Mouse (Mus musculus): Measurements from ENCODE around the gene Bcas1. TPM values are rescaled to one million over a fixed set of nuclear protein-coding genes. Genes with fewer than 3 reads are reported as not detected.

The Bcas1 gene
- total RNA-seq, 1 experiment = 2.9 TPM

- H3K4me1 ChIP-seq (ENCODE audit: control insufficient read depth in 2 of 2, insufficient read depth in 2 of 2, low read length in 2 of 2, poor library complexity in 1 of 2) = peaks cover 0 to 3% of the 10 kb centered on the region in 2 experiments; a peak in 2 of 4 replicates
- TF ChIP-seq HCFC1 (IDR thresholded peaks at IDR 0.05; ENCODE audit: borderline replicate concordance, insufficient read depth, low read length) (no peak), CHD2 (IDR thresholded peaks at IDR 0.05; ENCODE audit: low read depth, low read length) (no peak), ZNF384 (IDR thresholded peaks at IDR 0.05; ENCODE audit: low read depth, low read length) (no peak)
- DNase-seq (ENCODE audit: low read depth, low spot score) = no peak
- H3K9me3 ChIP-seq (ENCODE audit: control insufficient read depth, insufficient read depth, low read depth, low read length) = no peaks in the 10 kb centered on the region
- in situ Hi-C loops (cut with MboI; ENCODE audit: low sequenced_read_pairs in 2 of 2, unreplicated experiment in 2 of 2) = no loop called here
- H3K4me3 ChIP-seq (ENCODE audit: insufficient read depth in 1 of 2, low read depth in 1 of 2, low read length in 2 of 2, poor library complexity in 1 of 2, severe bottlenecking in 1 of 2) = no peak overlapping the region
- H3K27ac ChIP-seq (ENCODE audit: insufficient read depth, low read depth, low read length, poor library complexity, severe bottlenecking) = no peak overlapping the region
- no peaks in the 10 kb centered on the region for H3K36me3 ChIP-seq (ENCODE audit: control insufficient read depth, insufficient read depth, low read length, poor library complexity, severe bottlenecking)
- H3K9ac ChIP-seq (ENCODE audit: insufficient read depth, low read depth, low read length, poor library complexity, severe bottlenecking) = no peak overlapping the region
Measured at GRCm38 (mm10) chr2:170421924-170422323, 5.7 kb downstream of the Bcas1 start.

GRCm38 (mm10) chr2:170418748-170419147, 8.9 kb downstream of the Bcas1 start:
- TF ChIP-seq ZNF384 (IDR thresholded peaks at IDR 0.05; ENCODE audit: low read depth, low read length) = no peak
- TF ChIP-seq CHD2 (IDR thresholded peaks at IDR 0.05; ENCODE audit: low read depth, low read length) = no peak
- TF ChIP-seq MAFK (IDR thresholded peaks at IDR 0.05; ENCODE audit: insufficient read depth, low read depth, low read length) = no peak
- TF ChIP-seq ZC3H11A (IDR thresholded peaks at IDR 0.05; ENCODE audit: borderline replicate concordance, low read depth, low read length) = no peak
- no peak for TF ChIP-seq HCFC1 (IDR thresholded peaks at IDR 0.05; ENCODE audit: borderline replicate concordance, insufficient read depth, low read length)
- DNase-seq (ENCODE audit: low read depth, low spot score) = peak; percentile 57
- no peaks in the 10 kb centered on the region for H3K9me3 ChIP-seq (ENCODE audit: control insufficient read depth, insufficient read depth, low read depth, low read length)
- H3K4me3 ChIP-seq (ENCODE audit: insufficient read depth in 1 of 2, low read depth in 1 of 2, low read length in 2 of 2, poor library complexity in 1 of 2, severe bottlenecking in 1 of 2) = no peak overlapping the region
- no peak overlapping the region for H3K9ac ChIP-seq (ENCODE audit: insufficient read depth, low read depth, low read length, poor library complexity, severe bottlenecking)
- in situ Hi-C loops (cut with MboI; ENCODE audit: low sequenced_read_pairs in 2 of 2, unreplicated experiment in 2 of 2) = no loop called here
- no peaks in the 10 kb centered on the region; a peak in 2 of 4 replicates for H3K4me1 ChIP-seq (ENCODE audit: control insufficient read depth in 2 of 2, insufficient read depth in 2 of 2, low read length in 2 of 2, poor library complexity in 1 of 2)
- H3K27ac ChIP-seq (ENCODE audit: insufficient read depth, low read depth, low read length, poor library complexity, severe bottlenecking) = no peak overlapping the region
- H3K36me3 ChIP-seq (ENCODE audit: control insufficient read depth, insufficient read depth, low read length, poor library complexity, severe bottlenecking) = no peaks in the 10 kb centered on the region

DNA sequence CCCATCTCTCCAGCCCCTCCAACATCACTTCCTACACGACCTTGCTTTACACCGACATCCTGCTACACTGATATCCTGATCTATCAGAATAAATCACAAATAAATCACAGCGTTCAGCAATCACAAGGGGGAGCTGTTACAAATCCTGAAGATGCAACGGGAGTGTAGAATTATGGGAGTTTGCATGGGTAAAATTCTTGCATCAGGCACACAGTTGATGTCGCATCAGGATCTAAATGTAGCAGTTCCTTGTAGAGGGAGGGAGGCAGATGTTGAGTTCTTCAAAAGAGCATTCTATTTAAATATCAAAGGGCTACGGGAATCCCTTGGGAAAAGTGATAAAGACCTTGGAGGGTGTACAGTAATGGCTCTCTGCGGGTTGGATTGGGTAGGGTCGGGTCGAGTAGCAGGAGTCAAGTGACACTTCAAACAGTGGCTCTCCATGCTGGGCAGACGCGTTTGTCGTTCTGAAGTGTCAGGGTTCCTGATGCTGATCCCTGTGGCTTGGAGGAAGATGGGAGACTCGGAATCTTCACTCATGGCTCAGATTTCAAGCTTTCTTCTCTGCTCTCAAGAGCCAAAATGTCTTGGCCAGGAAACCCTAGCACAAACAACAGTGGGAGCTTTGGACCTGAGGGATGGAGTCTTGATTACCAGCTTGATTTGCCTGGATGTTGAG, 16.0 kb downstream of the Bcas1 start:
- H3K27ac ChIP-seq (ENCODE audit: insufficient read depth, low read depth, low read length, poor library complexity, severe bottlenecking) = no peak overlapping the region

DNA sequence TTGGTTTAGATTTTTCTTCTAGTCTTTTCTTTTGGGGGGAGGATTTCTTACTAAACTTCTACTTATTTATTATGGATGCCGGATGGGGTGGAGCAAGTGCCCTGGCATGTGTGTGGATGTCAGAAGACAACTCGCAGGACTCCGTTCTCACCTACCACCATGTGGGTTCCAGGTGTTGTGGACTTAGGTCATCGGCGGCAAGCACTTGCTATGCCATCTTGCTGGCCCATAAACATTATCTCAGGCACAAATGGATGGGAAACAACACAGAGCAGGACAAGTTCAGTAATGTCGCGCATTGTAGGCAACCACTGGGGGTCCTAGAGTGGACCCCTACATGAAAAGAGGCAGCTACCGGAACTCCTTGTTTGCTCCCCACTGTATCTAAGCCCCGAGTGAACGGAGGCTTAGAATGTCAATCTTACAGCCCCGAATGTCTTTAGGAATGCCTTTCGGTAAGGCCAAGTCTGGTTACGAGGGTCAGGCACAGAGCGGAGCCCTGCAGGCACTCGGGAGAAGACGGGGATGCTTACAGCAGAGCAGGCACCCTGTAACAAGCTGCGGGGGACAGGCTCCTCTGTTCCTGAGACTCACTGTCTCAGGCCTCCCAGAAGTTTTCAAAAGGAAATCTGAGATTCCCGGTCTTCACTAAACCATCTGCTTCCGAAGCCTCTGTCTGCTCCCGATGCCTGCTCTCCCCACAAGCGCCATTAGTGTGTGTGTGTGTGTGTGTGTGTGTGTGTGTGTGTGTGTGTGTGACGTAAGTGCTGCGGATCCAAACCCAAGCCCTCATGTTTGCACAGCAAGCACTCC, 16.8 kb downstream of the Bcas1 start:
- peak overlapping the region in 1 of 2 experiments; percentile 51; a peak in 3 of 4 replicates for H3K4me3 ChIP-seq (ENCODE audit: insufficient read depth in 1 of 2, low read depth in 1 of 2, low read length in 2 of 2, poor library complexity in 1 of 2, severe bottlenecking in 1 of 2)
- in situ Hi-C loops (cut with MboI; ENCODE audit: low sequenced_read_pairs in 2 of 2, unreplicated experiment in 2 of 2) = no loop called here
- TF ChIP-seq MAFK (IDR thresholded peaks at IDR 0.05; ENCODE audit: insufficient read depth, low read depth, low read length) (no peak), ZNF384 (IDR thresholded peaks at IDR 0.05; ENCODE audit: low read depth, low read length) (no peak), HCFC1 (IDR thresholded peaks at IDR 0.05; ENCODE audit: borderline replicate concordance, insufficient read depth, low read length) (no peak), ZC3H11A (IDR thresholded peaks at IDR 0.05; ENCODE audit: borderline replicate concordance, low read depth, low read length) (no peak), CHD2 (IDR thresholded peaks at IDR 0.05; ENCODE audit: low read depth, low read length) (no peak)
- no peak overlapping the region for H3K9ac ChIP-seq (ENCODE audit: insufficient read depth, low read depth, low read length, poor library complexity, severe bottlenecking)
- H3K4me1 ChIP-seq (ENCODE audit: control insufficient read depth in 2 of 2, insufficient read depth in 2 of 2, low read length in 2 of 2, poor library complexity in 1 of 2) = peaks cover 5 to 6% of the 10 kb centered on the region in 2 experiments; a peak in 2 of 4 replicates
- DNase-seq (ENCODE audit: low read depth, low spot score) = no peak
- H3K36me3 ChIP-seq (ENCODE audit: control insufficient read depth, insufficient read depth, low read length, poor library complexity, severe bottlenecking) = no peaks in the 10 kb centered on the region
- H3K9me3 ChIP-seq (ENCODE audit: control insufficient read depth, insufficient read depth, low read depth, low read length) = no peaks in the 10 kb centered on the region
- no peak overlapping the region for H3K27ac ChIP-seq (ENCODE audit: insufficient read depth, low read depth, low read length, poor library complexity, severe bottlenecking)

More for the DNA sequence above, 16.0 kb downstream of the Bcas1 start:
- Histone ChIP-seq H3K36me3 (ENCODE audit: control insufficient read depth, insufficient read depth, low read length, poor library complexity, severe bottlenecking) (no peaks in the 10 kb centered on the region), H3K9ac (ENCODE audit: insufficient read depth, low read depth, low read length, poor library complexity, severe bottlenecking) (no peak overlapping the region), H3K4me1 (ENCODE audit: control insufficient read depth in 2 of 2, insufficient read depth in 2 of 2, low read length in 2 of 2, poor library complexity in 1 of 2) (peaks cover 5 to 6% of the 10 kb centered on the region in 2 experiments; a peak in 2 of 4 replicates), H3K4me3 (ENCODE audit: insufficient read depth in 1 of 2, low read depth in 1 of 2, low read length in 2 of 2, poor library complexity in 1 of 2, severe bottlenecking in 1 of 2) (peak overlapping the region; percentile 29 to 51; a peak in 3 of 4 replicates), H3K9me3 (ENCODE audit: control insufficient read depth, insufficient read depth, low read depth, low read length) (no peaks in the 10 kb centered on the region)
- in situ Hi-C loops (cut with MboI; ENCODE audit: low sequenced_read_pairs in 2 of 2, unreplicated experiment in 2 of 2) = no loop called here
- TF ChIP-seq HCFC1 (IDR thresholded peaks at IDR 0.05; ENCODE audit: borderline replicate concordance, insufficient read depth, low read length) = 0 out of 2 replicates have a peak, but pooled peaks have one; percentile 46
- no peak for TF ChIP-seq ZNF384 (IDR thresholded peaks at IDR 0.05; ENCODE audit: low read depth, low read length)
- TF ChIP-seq MAFK (IDR thresholded peaks at IDR 0.05; ENCODE audit: insufficient read depth, low read depth, low read length) = no peak
- no peak for TF ChIP-seq CHD2 (IDR thresholded peaks at IDR 0.05; ENCODE audit: low read depth, low read length)
- no peak for TF ChIP-seq ZC3H11A (IDR thresholded peaks at IDR 0.05; ENCODE audit: borderline replicate concordance, low read depth, low read length)
- DNase-seq (ENCODE audit: low read depth, low spot score) = peak; percentile 70

Measured in ES-E14 (cell line).